Comparison of ENCODE assay signal across 17 mouse cellular contexts in genomic region chr3:21128821-21129504, GRCm38 (mm10).
"Had no signal": no experiment of that assay in that cellular context is flagged by ENCODE, and none has a peak within 500 bp of the region (broad histone marks: within the 10 kb centered on the region; RNA-seq: fewer than 3 reads in every experiment).

No protein-coding gene starts in this region.

- H3K9me3 ChIP-seq: intestine, embryonic 15.5 days; limb, embryonic 10.5 days; liver, embryonic 13.5 days; lung, embryonic 15.5 days; megakaryocyte, embryonic 14.5 days; midbrain, embryonic 15.5 days; neural tube, embryonic 13.5 days had no signal

- H3K27me3 ChIP-seq: intestine, embryonic 15.5 days; liver, embryonic 13.5 days; lung, embryonic 15.5 days; megakaryocyte, embryonic 14.5 days; midbrain, embryonic 15.5 days; neural tube, embryonic 13.5 days had no signal

- H3K4me1 ChIP-seq: intestine, embryonic 15.5 days; limb, embryonic 10.5 days; liver, embryonic 13.5 days; lung, embryonic 15.5 days; megakaryocyte, embryonic 14.5 days; midbrain, embryonic 15.5 days; neural tube, embryonic 13.5 days had no signal

- H3K9ac ChIP-seq: intestine, embryonic 15.5 days; liver, embryonic 13.5 days; liver, postnatal 0 days; lung, embryonic 15.5 days; midbrain, embryonic 15.5 days; neural tube, embryonic 13.5 days had no signal

- H3K27ac ChIP-seq: intestine, embryonic 15.5 days; limb, embryonic 10.5 days; liver, embryonic 13.5 days; lung, embryonic 15.5 days; midbrain, embryonic 15.5 days; neural tube, embryonic 13.5 days had no signal

- DNase-seq: kidney, adult 8-10 months; kidney, postnatal 25 days; layer of hippocampus, postnatal 36 days; liver, embryonic 13.5 days; liver, postnatal 0 days; lung, postnatal 36 days; right cerebral cortex, adult 18-20 months; right cerebral cortex, postnatal 25 days; thymus, adult 18-20 months; thymus, postnatal 14 days had no signal

- H3K36me3 ChIP-seq: intestine, embryonic 15.5 days; limb, embryonic 10.5 days; liver, embryonic 13.5 days; lung, embryonic 15.5 days; midbrain, embryonic 15.5 days; neural tube, embryonic 13.5 days had no signal

- ATAC-seq: intestine, embryonic 15.5 days; liver, postnatal 0 days; midbrain, embryonic 15.5 days had no signal

- H3K4me3 ChIP-seq: intestine, embryonic 15.5 days; limb, embryonic 10.5 days; liver, embryonic 13.5 days; lung, embryonic 15.5 days; megakaryocyte, embryonic 14.5 days; midbrain, embryonic 15.5 days; neural tube, embryonic 13.5 days had no signal

- H3K4me2 ChIP-seq: intestine, embryonic 15.5 days; liver, embryonic 13.5 days; lung, embryonic 15.5 days; midbrain, embryonic 11.5 days; midbrain, embryonic 15.5 days; neural tube, embryonic 13.5 days had no signal
